Mouse (Mus musculus) lung, adult 2 months (tissue): ENCODE results near the gene Syf2.

Experiments used
- CTCF ChIP-seq: fragments of 200-500 bp; IDR thresholded peaks from 2 replicates; pipeline ENCODE4 v1.5.1; 2011; ENCODE audit warnings: mild to moderate bottlenecking, low read length, control low read depth; ENCODE audit not compliant: insufficient read depth
- POLR2A ChIP-seq: fragments of 200-500 bp; IDR thresholded peaks from 2 replicates; pipeline ENCODE4 v1.6.1; 2011; ENCODE audit warnings: low read depth, mild to moderate bottlenecking, control low read depth, low read length, borderline replicate concordance; ENCODE audit errors: extremely low read depth

DNA sequence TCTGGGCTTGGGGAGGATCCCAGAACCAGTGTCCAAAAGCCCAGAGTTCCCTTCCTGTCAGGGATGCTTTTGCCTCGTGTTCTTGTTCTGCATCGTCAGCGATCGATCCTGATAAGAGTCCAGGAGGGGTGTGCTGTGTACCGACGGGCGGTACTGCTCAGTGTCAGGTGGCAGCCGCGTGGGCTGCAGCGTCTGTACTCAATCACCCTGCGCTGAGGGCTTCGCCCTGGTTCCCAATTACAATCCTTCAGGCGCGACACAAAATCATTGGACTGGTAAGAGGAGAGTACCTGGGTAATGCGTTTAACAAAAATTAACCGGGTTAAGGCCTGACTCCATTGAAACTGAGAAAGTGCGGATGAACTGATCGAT is 37.9 kb downstream of the Syf2 start:
- TF ChIP-seq POLR2A (no peak), CTCF (no peak)
